Mouse (Mus musculus) monocyte, adult 5-6 weeks (primary cell): ENCODE data around the gene Tspan18. TPM values are rescaled to one million over a fixed set of nuclear protein-coding genes. Genes with fewer than 3 reads are reported as not detected.

Experiments
- ATAC-seq: fragments of 153-309, 156-312 bp; replicated peaks from 2 replicates; pipeline ENCODE4 v1.8.0; 2017; ENCODE audit warnings: mild to moderate bottlenecking; ENCODE audit not compliant: low TSS enrichment, insufficient number of reproducible peaks, severe bottlenecking, poor library complexity, low FRiP score
- total RNA-seq: library from RNA; stranded (forward); fragments of 200-1000, 200-491, 200-594 nt; gene quantifications from 3 replicates; pipeline ENCODE4 v1.2.3, GENCODE M21; 2017

Tspan18 gene
- total RNA-seq, 1 experiment from 2014 or later: not detected

DNA sequence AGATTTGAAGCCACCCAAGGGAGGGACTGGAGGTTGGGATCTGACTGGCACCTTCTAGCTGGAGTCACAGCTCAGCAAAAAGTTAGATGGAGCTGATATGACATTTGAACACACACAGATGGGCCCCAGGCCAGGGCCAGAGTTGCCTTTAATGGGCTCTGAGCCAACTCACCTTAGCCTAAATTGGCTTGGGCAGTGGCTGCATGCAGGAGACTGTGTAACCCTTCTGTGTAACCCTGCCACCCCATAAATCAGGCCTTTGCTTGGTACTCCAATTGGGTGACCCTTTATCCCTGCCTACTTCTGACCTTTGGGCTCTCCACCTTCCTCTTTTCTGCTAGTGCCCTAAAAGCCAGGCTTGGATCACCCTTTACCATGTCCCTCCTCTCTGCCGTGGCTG lies 97.2 kb downstream of the Tspan18 start:
- ATAC-seq: no peak

DNA sequence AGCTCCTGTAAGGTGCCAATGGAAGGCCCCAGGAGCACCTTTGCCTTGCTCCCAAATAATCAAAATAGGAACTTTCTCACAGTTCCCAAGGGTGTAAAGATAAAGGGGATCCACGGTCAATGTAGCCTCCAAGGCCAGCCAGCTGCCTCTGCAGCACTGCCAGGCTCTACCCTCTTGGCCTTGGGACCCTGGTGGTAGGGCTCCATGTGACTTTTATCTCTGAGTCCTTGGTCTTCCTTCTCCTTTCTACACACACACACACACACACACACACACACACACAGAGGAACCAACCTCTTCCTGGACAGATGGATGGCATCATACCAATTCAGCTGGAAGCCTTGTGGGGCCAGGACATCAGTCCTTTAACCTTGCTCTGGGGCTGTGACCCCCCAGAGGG lies 102.2 kb downstream of the Tspan18 start:
- ATAC-seq: no peak

DNA sequence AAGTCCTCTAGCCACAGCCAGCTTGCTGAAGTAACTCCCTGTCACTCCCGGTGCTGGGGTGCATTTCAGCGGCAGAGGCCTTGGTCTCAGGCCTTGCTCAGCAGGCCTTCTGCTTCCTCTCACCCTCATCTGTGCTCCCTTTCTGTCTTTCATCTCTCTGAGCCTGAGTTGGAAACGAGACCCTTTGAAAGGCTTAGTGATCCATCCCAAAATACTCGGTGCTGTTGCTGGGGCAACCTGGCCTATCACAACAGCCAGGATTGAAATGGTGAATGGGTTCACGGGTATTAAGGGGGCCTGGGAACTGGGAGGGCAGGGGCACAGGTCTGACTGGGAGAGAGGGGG lies 105.9 kb downstream of the Tspan18 start:
- no peak for ATAC-seq

DNA sequence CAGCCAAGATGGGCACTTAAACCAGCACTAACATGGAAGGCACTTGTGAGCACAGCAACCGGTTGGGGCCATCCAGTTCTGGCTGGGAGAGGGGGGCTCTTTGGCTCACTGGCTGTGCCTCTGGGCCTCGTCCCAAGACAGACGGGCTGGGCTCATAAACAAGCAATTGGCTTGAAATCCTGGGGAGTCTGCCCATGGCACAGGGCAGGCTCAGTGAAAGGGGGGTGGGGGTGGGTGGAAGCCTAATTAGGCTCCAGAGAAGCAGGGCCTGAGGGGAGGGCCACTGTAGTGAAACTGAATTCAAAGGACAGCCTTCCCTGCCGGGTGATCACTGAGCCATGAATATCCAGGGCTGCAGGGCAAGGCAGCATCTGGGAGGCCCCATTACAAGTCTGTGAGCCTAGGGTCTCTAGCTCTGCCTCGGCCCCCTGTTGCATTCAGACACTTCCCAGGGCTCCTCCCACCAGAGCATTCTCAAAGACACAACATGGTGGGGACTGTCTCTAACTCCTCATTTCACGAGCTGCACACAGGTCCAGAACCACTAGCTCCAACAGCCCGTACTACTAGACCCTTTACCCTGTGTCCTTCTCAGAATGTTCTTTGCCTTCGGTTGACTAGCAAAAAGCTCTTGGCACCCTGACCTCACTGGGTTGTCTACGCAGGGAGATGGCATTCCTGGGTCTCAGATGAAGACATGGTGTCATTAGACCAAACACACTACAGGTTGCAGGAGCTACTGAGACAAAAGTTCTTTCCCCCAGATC lies 106.4 kb downstream of the Tspan18 start:
- ATAC-seq: no peak

- ATAC-seq: no peak
These were observed 107.4 kb downstream of the Tspan18 start for GRCm38 (mm10) chr2:93226606-93227595.

GRCm38 (mm10) chr2:93223463-93223862 lies 110.8 kb downstream of the Tspan18 start:
- ATAC-seq: no peak

GRCm38 (mm10) chr2:93220447-93220846 lies 113.9 kb downstream of the Tspan18 start:
- ATAC-seq: no peak

- no peak for ATAC-seq
These were observed 114.7 kb downstream of the Tspan18 start for GRCm38 (mm10) chr2:93219576-93219975.

- no peak for ATAC-seq
These were observed 115.8 kb downstream of the Tspan18 start for GRCm38 (mm10) chr2:93218353-93218990.

- ATAC-seq: no peak
These were observed 117.3 kb downstream of the Tspan18 start for GRCm38 (mm10) chr2:93217015-93217414.

- no peak for ATAC-seq
These were observed 118.5 kb downstream of the Tspan18 start for GRCm38 (mm10) chr2:93215790-93216189.

- no peak for ATAC-seq
These were observed 120.1 kb downstream of the Tspan18 start for GRCm38 (mm10) chr2:93214192-93214591.

GRCm38 (mm10) chr2:93212865-93213264 lies 121.4 kb downstream of the Tspan18 start:
- ATAC-seq: no peak

GRCm38 (mm10) chr2:93212386-93212785 lies 121.9 kb downstream of the Tspan18 start:
- no peak for ATAC-seq

DNA sequence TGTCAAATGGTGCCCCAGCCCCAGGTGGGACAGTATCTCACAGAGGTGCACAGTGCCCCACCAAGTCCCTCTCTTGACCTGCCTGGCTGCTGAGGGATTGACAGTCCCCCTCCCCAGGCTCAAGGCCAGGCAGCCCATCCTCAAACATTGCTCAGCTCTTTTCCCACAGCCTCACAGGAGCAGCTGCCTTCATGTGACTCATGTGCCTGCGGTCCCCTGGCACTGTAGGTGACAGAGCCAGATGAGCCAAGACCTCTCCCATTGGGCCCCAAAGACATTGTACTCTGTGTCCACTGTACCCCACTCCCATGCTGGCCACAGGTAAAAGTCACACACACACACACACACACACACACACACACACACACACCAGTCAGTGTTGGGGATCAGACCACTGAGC lies 128.2 kb downstream of the Tspan18 start:
- ATAC-seq: no peak

- no peak for ATAC-seq
These were observed 129.7 kb downstream of the Tspan18 start for GRCm38 (mm10) chr2:93204571-93204970.

DNA sequence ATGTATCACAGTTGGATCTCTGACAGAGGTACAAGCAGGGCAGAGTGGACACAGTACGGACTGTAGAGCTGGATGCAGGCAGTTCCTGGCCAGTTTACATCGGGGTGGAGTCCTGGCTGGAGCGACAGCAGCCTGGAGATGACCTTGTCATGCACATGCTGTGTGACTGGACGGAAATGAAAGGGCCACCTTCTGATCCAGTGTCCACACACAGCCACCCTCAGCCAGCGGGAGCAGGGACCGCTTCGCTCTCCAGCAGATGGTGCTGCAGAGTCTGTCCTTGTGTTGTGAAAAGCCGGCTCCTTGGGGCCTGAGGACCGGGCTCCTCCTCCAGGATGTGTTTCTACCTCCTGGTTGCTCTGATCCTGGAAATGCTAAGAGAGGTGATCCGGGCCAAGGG lies 130.6 kb downstream of the Tspan18 start:
- no peak for ATAC-seq

DNA sequence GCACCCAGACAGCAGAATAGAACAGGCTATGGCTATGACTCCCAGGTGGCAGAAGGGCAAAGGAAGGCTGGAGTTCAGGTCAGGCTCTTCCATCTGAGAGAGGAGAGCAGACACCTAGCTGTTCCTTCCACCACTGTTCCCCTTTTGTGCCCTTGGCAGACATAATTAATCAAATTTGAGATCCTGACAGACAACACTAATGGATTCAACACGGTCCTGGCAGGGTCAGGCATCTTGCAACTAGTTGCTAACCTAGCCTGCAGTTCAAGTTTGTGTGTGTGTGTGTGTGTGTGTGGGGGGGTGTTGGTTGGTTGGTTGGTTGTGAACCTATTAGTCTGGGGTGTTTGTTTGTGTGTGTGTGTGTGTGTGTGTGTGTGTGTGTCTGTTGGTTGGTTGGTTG lies 131.5 kb downstream of the Tspan18 start:
- no peak for ATAC-seq

DNA sequence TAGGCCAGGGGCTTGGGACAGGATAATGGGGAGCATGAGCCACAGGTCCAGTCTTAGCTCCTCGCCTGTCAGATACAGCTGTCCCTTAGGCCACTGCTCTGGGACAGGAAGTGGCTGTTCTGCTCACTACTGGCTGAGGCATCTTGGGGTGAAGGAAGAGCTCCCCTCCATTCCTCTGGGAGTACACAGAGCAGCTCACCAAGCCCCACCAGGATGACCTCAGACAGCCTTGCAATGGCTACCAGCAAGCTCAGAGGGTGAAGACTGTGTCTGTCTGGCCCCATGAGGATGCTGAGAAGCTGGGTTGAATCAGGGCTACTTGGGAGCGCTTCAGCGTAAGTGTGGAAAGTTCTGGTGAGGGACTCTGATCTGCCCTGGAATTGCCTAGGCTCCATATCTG lies 132.3 kb downstream of the Tspan18 start:
- no peak for ATAC-seq
